Mouse (Mus musculus): ENCODE measurements around the gene Astn2. TPM values are rescaled to one million over a fixed set of nuclear protein-coding genes. Genes with fewer than 3 reads are reported as not detected.

Astn2 gene
- polyA plus RNA-seq, 1 experiment from 2014 or later = 0.52 TPM

GRCm38 (mm10) chr4:65674267-65674978, 730.0 kb downstream of the Astn2 start:
- ATAC-seq (ENCODE audit: insufficient read depth, low FRiP score, low TSS enrichment) (no peak), DNase-seq (ENCODE audit: low spot score) (no peak)
- WGBS = 91% methylated on average over 4 of the region's 4 CpGs
- Histone ChIP-seq H3K27me3 (ENCODE audit: control insufficient read depth, insufficient read depth, low read length) (no peaks in the 10 kb centered on the region), H3K4me3 (ENCODE audit: low read depth, low read length) (no peak overlapping the region), H3K4me1 (ENCODE audit: control insufficient read depth, insufficient read depth, low read length) (no peaks in the 10 kb centered on the region), H3K27ac (ENCODE audit: low read depth, low read length) (no peak overlapping the region), H3K4me2 (ENCODE audit: low read depth) (no peak overlapping the region), H3K36me3 (ENCODE audit: control insufficient read depth, insufficient read depth, low read length) (no peaks in the 10 kb centered on the region), H3K9me3 (ENCODE audit: control insufficient read depth, low read length) (no peaks in the 10 kb centered on the region), H3K9ac (ENCODE audit: low read length) (no peak overlapping the region)

DNA sequence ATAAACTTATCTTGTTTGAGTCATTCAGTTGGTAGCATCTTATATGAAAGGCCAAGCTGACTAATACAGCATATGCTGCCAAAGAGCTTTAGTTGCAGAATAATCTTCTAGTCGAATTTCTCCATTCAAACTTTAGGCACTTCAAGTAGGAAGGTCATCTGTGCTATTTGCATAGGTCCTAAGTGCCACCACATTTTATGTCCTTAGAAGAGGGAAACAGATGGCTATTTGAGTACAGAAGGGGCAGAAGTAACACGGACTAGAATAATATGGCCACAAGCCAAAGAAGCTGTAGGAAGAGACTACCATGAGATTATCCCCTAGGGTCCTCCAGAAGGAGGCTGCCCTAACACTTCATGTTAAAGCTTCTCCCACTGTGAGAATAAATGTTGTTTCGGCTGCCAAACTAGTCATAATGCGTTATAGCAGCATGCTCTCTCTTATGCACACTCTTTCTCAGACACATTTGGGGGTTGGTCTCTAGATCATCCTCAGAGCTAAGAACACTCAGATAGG, 730.9 kb downstream of the Astn2 start:
- no peak overlapping the region for H3K27ac ChIP-seq (ENCODE audit: low read depth, low read length)
- H3K27me3 ChIP-seq (ENCODE audit: control insufficient read depth, insufficient read depth, low read length) = no peaks in the 10 kb centered on the region
- no peaks in the 10 kb centered on the region for H3K36me3 ChIP-seq (ENCODE audit: control insufficient read depth, insufficient read depth, low read length)
- no peaks in the 10 kb centered on the region for H3K4me1 ChIP-seq (ENCODE audit: control insufficient read depth, insufficient read depth, low read length)
- no peak for ATAC-seq (ENCODE audit: insufficient read depth, low FRiP score, low TSS enrichment)
- WGBS = 77% methylated on average over 4 of the region's 4 CpGs
- H3K9ac ChIP-seq (ENCODE audit: low read length) = no peak overlapping the region
- no peak overlapping the region for H3K4me3 ChIP-seq (ENCODE audit: low read depth, low read length)
- H3K4me2 ChIP-seq (ENCODE audit: low read depth) = no peak overlapping the region
- H3K9me3 ChIP-seq (ENCODE audit: control insufficient read depth, low read length) = no peaks in the 10 kb centered on the region
- DNase-seq (ENCODE audit: low spot score) = no peak

DNA sequence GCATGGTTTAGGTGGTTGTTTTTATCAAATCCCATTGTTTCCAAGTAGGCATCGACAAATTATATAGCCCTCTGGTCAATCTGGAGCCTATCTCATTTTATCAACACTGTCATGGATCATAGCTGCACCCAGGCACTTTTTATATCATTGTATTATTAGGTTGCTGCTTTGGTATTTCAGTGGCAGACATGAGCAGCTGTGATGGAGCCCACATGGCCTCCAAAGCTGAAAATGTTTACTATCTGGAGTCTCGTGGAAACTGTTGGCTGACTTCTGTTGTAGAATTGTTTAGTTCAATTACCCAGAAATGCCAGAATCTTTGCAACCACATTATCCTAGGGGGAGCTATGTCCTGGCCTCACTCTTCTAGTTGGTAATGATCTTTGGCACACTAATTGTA, 732.1 kb downstream of the Astn2 start:
- ATAC-seq (ENCODE audit: insufficient read depth, low FRiP score, low TSS enrichment) (no peak), DNase-seq (ENCODE audit: low spot score) (no peak)
- 67% methylated on average over 2 of the region's 2 CpGs for WGBS
- no peak overlapping the region for H3K4me2 ChIP-seq (ENCODE audit: low read depth)
- H3K9ac ChIP-seq (ENCODE audit: low read length) = no peak overlapping the region
- no peaks in the 10 kb centered on the region for H3K27me3 ChIP-seq (ENCODE audit: control insufficient read depth, insufficient read depth, low read length)
- no peaks in the 10 kb centered on the region for H3K4me1 ChIP-seq (ENCODE audit: control insufficient read depth, insufficient read depth, low read length)
- no peak overlapping the region for H3K27ac ChIP-seq (ENCODE audit: low read depth, low read length)
- H3K9me3 ChIP-seq (ENCODE audit: control insufficient read depth, low read length) = no peaks in the 10 kb centered on the region
- H3K36me3 ChIP-seq (ENCODE audit: control insufficient read depth, insufficient read depth, low read length) = no peaks in the 10 kb centered on the region
- no peak overlapping the region for H3K4me3 ChIP-seq (ENCODE audit: low read depth, low read length)

DNA sequence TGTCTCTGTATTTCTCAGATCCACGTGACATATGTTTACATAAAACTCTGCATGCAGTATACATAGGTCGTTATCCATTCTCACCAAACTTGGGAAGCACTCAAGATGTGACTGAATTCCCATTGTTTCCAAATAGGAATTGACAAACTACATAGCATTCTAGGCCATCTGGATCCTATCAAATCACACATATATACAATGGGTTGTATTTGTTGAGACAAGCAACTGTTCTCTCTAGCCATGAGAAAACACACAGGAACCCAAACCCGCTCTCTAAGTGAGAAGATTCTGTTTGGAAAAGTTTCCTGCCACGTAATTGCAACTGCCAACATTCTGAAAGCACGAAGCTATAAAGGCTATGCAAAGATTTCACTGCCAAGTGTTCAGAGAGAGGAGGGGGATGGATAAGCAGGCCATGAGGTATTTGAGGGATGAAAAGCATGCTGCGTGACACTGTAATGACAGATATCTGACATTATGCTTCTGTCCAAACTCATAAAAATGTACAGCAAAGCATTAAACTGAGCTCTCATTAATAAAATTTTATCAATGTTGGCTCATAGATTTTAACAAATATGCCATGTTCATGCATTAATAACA, 732.7 kb downstream of the Astn2 start:
- H3K36me3 ChIP-seq (ENCODE audit: control insufficient read depth, insufficient read depth, low read length) = no peaks in the 10 kb centered on the region
- no peak overlapping the region for H3K4me3 ChIP-seq (ENCODE audit: low read depth, low read length)
- WGBS = 80% methylated on average over 6 of the region's 6 CpGs
- H3K27me3 ChIP-seq (ENCODE audit: control insufficient read depth, insufficient read depth, low read length) = no peaks in the 10 kb centered on the region
- no peaks in the 10 kb centered on the region for H3K4me1 ChIP-seq (ENCODE audit: control insufficient read depth, insufficient read depth, low read length)
- H3K9ac ChIP-seq (ENCODE audit: low read length) = no peak overlapping the region
- H3K4me2 ChIP-seq (ENCODE audit: low read depth) = no peak overlapping the region
- no peak overlapping the region for H3K27ac ChIP-seq (ENCODE audit: low read depth, low read length)
- ATAC-seq (ENCODE audit: insufficient read depth, low FRiP score, low TSS enrichment) (no peak), DNase-seq (ENCODE audit: low spot score) (no peak)
- H3K9me3 ChIP-seq (ENCODE audit: control insufficient read depth, low read length) = no peaks in the 10 kb centered on the region

DNA sequence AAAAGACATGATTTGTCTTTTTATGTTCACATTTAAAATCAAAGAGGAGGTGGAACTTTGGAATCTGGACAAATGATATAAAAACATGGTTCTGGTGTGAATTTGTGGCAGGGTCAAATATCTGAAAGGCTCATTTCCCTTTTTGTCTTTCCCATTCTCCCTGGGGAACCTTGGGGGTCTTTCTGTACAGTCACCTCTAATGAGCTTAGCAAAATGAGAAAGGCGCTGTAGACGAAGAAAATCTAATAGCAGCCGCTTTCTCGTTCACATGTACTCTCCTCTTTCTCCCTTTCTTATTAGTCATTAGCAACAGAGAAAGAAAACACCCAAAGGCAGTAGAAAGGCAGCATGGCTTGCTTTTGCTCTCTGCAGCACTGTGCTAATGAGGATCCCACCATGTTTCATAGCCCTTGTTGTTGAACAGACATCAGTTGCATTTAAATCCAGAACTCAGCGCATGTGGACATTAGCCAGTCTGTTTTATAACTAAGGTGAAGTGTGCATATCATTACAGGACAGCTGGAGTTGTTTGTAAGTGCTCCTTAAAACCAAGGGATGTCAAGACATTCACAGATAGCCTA, 737.3 kb downstream of the Astn2 start:
- no peak for ATAC-seq (ENCODE audit: insufficient read depth, low FRiP score, low TSS enrichment)

DNA sequence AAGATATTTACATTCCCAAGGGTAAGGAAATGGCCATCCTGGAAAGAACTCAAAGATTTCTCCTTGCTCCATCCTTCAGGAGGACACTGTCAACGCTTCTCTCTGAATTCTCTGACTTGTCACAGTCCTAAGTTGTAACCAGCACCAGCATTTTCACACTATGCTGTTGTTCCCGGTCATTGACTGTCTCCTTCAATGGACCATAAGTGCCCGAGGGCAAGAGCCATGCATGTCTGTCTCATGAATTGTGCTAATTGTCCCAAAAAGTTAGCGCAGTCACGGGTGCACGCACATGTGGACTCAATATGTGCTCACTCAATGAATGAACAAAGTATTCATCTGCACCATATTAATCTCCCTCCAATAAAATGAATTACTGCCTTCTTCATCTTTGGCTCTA, 741.2 kb downstream of the Astn2 start:
- Histone ChIP-seq H3K27me3 (ENCODE audit: control insufficient read depth, insufficient read depth, low read length) (no peaks in the 10 kb centered on the region), H3K27ac (ENCODE audit: low read depth, low read length) (no peak overlapping the region), H3K9me3 (ENCODE audit: control insufficient read depth, low read length) (no peaks in the 10 kb centered on the region), H3K9ac (ENCODE audit: low read length) (no peak overlapping the region), H3K4me2 (ENCODE audit: low read depth) (no peak overlapping the region), H3K4me3 (ENCODE audit: low read depth, low read length) (no peak overlapping the region), H3K36me3 (ENCODE audit: control insufficient read depth, insufficient read depth, low read length) (no peaks in the 10 kb centered on the region), H3K4me1 (ENCODE audit: control insufficient read depth, insufficient read depth, low read length) (no peaks in the 10 kb centered on the region)
- WGBS = 76% methylated on average over 6 of the region's 6 CpGs
- DNase-seq (ENCODE audit: low spot score) (no peak), ATAC-seq (ENCODE audit: insufficient read depth, low FRiP score, low TSS enrichment) (no peak)

More for the DNA sequence above, 737.3 kb downstream of the Astn2 start:
- no peaks in the 10 kb centered on the region for H3K4me1 ChIP-seq (ENCODE audit: control insufficient read depth, insufficient read depth, low read length)
- WGBS = 80% methylated on average over 5 of the region's 5 CpGs
- H3K36me3 ChIP-seq (ENCODE audit: control insufficient read depth, insufficient read depth, low read length) = no peaks in the 10 kb centered on the region
- no peak for DNase-seq (ENCODE audit: low spot score)
- no peaks in the 10 kb centered on the region for H3K9me3 ChIP-seq (ENCODE audit: control insufficient read depth, low read length)
- no peak overlapping the region for H3K9ac ChIP-seq (ENCODE audit: low read length)
- H3K27me3 ChIP-seq (ENCODE audit: control insufficient read depth, insufficient read depth, low read length) = no peaks in the 10 kb centered on the region
- no peak overlapping the region for H3K4me2 ChIP-seq (ENCODE audit: low read depth)
- no peak overlapping the region for H3K4me3 ChIP-seq (ENCODE audit: low read depth, low read length)
- H3K27ac ChIP-seq (ENCODE audit: low read depth, low read length) = no peak overlapping the region

DNA sequence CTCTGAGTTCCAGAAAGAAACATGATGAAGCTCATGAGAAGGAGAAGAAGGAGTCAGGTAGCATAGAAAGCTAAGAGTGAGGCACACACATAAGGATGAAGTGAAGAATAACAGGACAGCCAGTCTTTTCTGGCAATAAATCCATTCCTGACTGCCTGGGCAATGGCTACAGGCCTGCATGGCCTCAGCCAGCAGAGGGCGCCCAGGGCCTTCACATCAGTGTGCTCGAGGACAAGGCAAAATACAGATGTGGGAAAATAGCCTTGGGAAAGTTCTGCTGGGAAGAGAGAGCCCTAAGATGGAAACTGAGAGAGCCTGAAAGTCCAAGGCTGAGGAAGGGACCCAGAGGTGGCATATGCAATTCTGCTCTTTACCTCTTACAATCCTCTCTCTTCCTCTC, 749.7 kb downstream of the Astn2 start:
- Histone ChIP-seq H3K4me1 (ENCODE audit: control insufficient read depth, insufficient read depth, low read length) (no peaks in the 10 kb centered on the region), H3K9ac (ENCODE audit: low read length) (no peak overlapping the region), H3K36me3 (ENCODE audit: control insufficient read depth, insufficient read depth, low read length) (no peaks in the 10 kb centered on the region), H3K27me3 (ENCODE audit: control insufficient read depth, insufficient read depth, low read length) (no peaks in the 10 kb centered on the region), H3K9me3 (ENCODE audit: control insufficient read depth, low read length) (no peaks in the 10 kb centered on the region), H3K4me2 (ENCODE audit: low read depth) (no peak overlapping the region), H3K4me3 (ENCODE audit: low read depth, low read length) (no peak overlapping the region), H3K27ac (ENCODE audit: low read depth, low read length) (no peak overlapping the region)
- DNase-seq (ENCODE audit: low spot score) (peak; percentile 90), ATAC-seq (ENCODE audit: insufficient read depth, low FRiP score, low TSS enrichment) (peak; percentile 87; the same call in 1 of the 2 replicates)
- 2% methylated on average over 2 of the region's 2 CpGs for WGBS

- ATAC-seq (ENCODE audit: insufficient read depth, low FRiP score, low TSS enrichment) = peak; percentile 78
- no peaks in the 10 kb centered on the region for H3K9me3 ChIP-seq (ENCODE audit: control insufficient read depth, low read length)
These were observed 761.8 kb downstream of the Astn2 start for GRCm38 (mm10) chr4:65642611-65643010.

GRCm38 (mm10) chr4:65638231-65638630, 766.2 kb downstream of the Astn2 start:
- DNase-seq (ENCODE audit: low spot score) (no peak), ATAC-seq (ENCODE audit: insufficient read depth, low FRiP score, low TSS enrichment) (no peak)
- Histone ChIP-seq H3K4me3 (ENCODE audit: low read depth, low read length) (no peak overlapping the region), H3K9ac (ENCODE audit: low read length) (no peak overlapping the region), H3K36me3 (ENCODE audit: control insufficient read depth, insufficient read depth, low read length) (no peaks in the 10 kb centered on the region), H3K27ac (ENCODE audit: low read depth, low read length) (no peak overlapping the region), H3K9me3 (ENCODE audit: control insufficient read depth, low read length) (no peaks in the 10 kb centered on the region), H3K4me2 (ENCODE audit: low read depth) (no peak overlapping the region), H3K27me3 (ENCODE audit: control insufficient read depth, insufficient read depth, low read length) (no peaks in the 10 kb centered on the region), H3K4me1 (ENCODE audit: control insufficient read depth, insufficient read depth, low read length) (no peaks in the 10 kb centered on the region)
- 91% methylated on average over 3 of the region's 3 CpGs for WGBS

More at GRCm38 (mm10) chr4:65642611-65643010, 761.8 kb downstream of the Astn2 start:
- WGBS = 19% methylated on average over 5 of the region's 5 CpGs
- Histone ChIP-seq H3K4me1 (ENCODE audit: control insufficient read depth, insufficient read depth, low read length) (no peaks in the 10 kb centered on the region), H3K27me3 (ENCODE audit: control insufficient read depth, insufficient read depth, low read length) (no peaks in the 10 kb centered on the region), H3K4me2 (ENCODE audit: low read depth) (no peak overlapping the region), H3K27ac (ENCODE audit: low read depth, low read length) (no peak overlapping the region), H3K36me3 (ENCODE audit: control insufficient read depth, insufficient read depth, low read length) (no peaks in the 10 kb centered on the region), H3K4me3 (ENCODE audit: low read depth, low read length) (no peak overlapping the region), H3K9ac (ENCODE audit: low read length) (no peak overlapping the region)
- DNase-seq (ENCODE audit: low spot score) = no peak

All from neural tube, embryonic 11.5 days (tissue).